Mouse (Mus musculus) myocyte (in vitro differentiated cells): ENCODE results near the gene Dhrs7b. TPM values are rescaled to one million over a fixed set of nuclear protein-coding genes. Genes with fewer than 3 reads are reported as not detected.
"Not testable (repeated sequence)": the region's sequence is repeated elsewhere in the genome, so short reads cannot be mapped to it uniquely, and the experiment has no call there.

Source experiments
- H3K27me3 ChIP-seq: one replicate; pipeline ENCODE4 v1.6.1; 2011; ENCODE audit not compliant: control insufficient read depth, insufficient read depth, insufficient read length
- H3K36me3 ChIP-seq: one replicate; pipeline ENCODE4 v1.6.1; 2011; ENCODE audit not compliant: control insufficient read depth, insufficient read depth
- H3K4me2 ChIP-seq: one replicate; pipeline ENCODE4 v1.6.1; 2011; ENCODE audit warnings: low read depth, control low read depth
- H3K4me3 ChIP-seq: one replicate; pipeline ENCODE4 v1.5.1; 2011; ENCODE audit warnings: mild to moderate bottlenecking, control low read depth, moderate library complexity
- H3K79me2 ChIP-seq: one replicate; pipeline ENCODE4 v1.6.1; 2011; ENCODE audit not compliant: control insufficient read depth, insufficient read depth
- H3ac ChIP-seq: one replicate; pipeline ENCODE4 v1.6.1; 2011; ENCODE audit not compliant: control insufficient read depth, insufficient read length
- CEBPB ChIP-seq: IDR thresholded peaks from 2 replicates; pipeline ENCODE4 v1.6.1; 2011; ENCODE audit warnings: mild to moderate bottlenecking, moderate library complexity; ENCODE audit not compliant: poor library complexity, insufficient read depth, severe bottlenecking
- E2F4 ChIP-seq: IDR thresholded peaks from one replicate; pipeline ENCODE4 v1.6.1; 2011; ENCODE audit warnings: mild to moderate bottlenecking, control low read depth, moderate library complexity; ENCODE audit not compliant: insufficient read depth
- MAX ChIP-seq: IDR thresholded peaks from one replicate; pipeline ENCODE4 v1.6.1; 2011; ENCODE audit warnings: low read depth, mild to moderate bottlenecking, control low read depth
- MYOD1 ChIP-seq, 3 experiments: IDR thresholded peaks; one replicate each; pipeline ENCODE4 v1.6.1; 2011; ENCODE audit warnings: control low read depth in 2 of 3, low read depth in 2 of 3, mild to moderate bottlenecking in 2 of 3, moderate library complexity in 1 of 3; ENCODE audit not compliant: insufficient read length in 2 of 3, control insufficient read depth in 1 of 3
- MYOG ChIP-seq, 3 experiments: IDR thresholded peaks; one replicate each; pipeline ENCODE4 v1.6.1; 2011; ENCODE audit warnings: control low read depth in 2 of 3, low read depth in 2 of 3, mild to moderate bottlenecking in 2 of 3; ENCODE audit not compliant: insufficient read length in 2 of 3, control insufficient read depth in 1 of 3, insufficient read depth in 1 of 3
- POLR2A ChIP-seq: IDR thresholded peaks from one replicate; pipeline ENCODE4 v1.6.1; 2011; ENCODE audit warnings: low read depth, mild to moderate bottlenecking, control low read depth, moderate library complexity; ENCODE audit not compliant: insufficient read length
- POLR2AphosphoS2 ChIP-seq: IDR thresholded peaks from one replicate; pipeline ENCODE4 v1.6.1; 2011; ENCODE audit warnings: low read depth, control low read depth; ENCODE audit not compliant: insufficient read length
- REST ChIP-seq: IDR thresholded peaks from one replicate; pipeline ENCODE4 v1.6.1; 2011; ENCODE audit warnings: mild to moderate bottlenecking, control low read depth, moderate library complexity; ENCODE audit not compliant: insufficient read depth, insufficient read length
- SRF ChIP-seq: IDR thresholded peaks from one replicate; pipeline ENCODE4 v1.6.1; 2011; ENCODE audit warnings: low read depth; ENCODE audit not compliant: control insufficient read depth, insufficient read length
- TCF12 ChIP-seq: IDR thresholded peaks from one replicate; pipeline ENCODE4 v1.6.1; 2011; ENCODE audit warnings: mild to moderate bottlenecking, control low read depth; ENCODE audit not compliant: poor library complexity, insufficient read depth, severe bottlenecking
- TCF3 ChIP-seq: IDR thresholded peaks from one replicate; pipeline ENCODE4 v1.6.1; 2011; ENCODE audit warnings: low read depth, control low read depth; ENCODE audit not compliant: insufficient read length
- USF1 ChIP-seq: IDR thresholded peaks from one replicate; pipeline ENCODE4 v1.6.1; 2011; ENCODE audit warnings: low read depth, mild to moderate bottlenecking, control low read depth, moderate library complexity
- polyA plus RNA-seq: library from polyadenylated mRNA; unstranded; fragments of >200 nt; fragmentation: generic; extraction: Trizol; gene quantifications from one replicate; pipeline ENCODE4 v1.2.1, GENCODE M21; 2012; ENCODE audit warnings: missing spikeins

Dhrs7b gene
- polyA plus RNA-seq, 1 experiment: 51.2 TPM

- Histone ChIP-seq H3K4me3 (no peak overlapping the region), H3ac (no peak overlapping the region), H3K4me2 (no peak overlapping the region), H3K27me3 (no peaks in the 10 kb centered on the region), H3K79me2 (peaks cover 81% of the 10 kb centered on the region), H3K36me3 (peaks cover 15% of the 10 kb centered on the region)
- TF ChIP-seq SRF (no peak), TCF12 (no peak), MYOG (IDR thresholded peaks at IDR 0.05; ENCODE audit: control insufficient read depth in 1 of 3, insufficient read depth in 1 of 3, insufficient read length in 2 of 3, low read depth in 2 of 3) (no peak), REST (no peak), CEBPB (no peak), TCF3 (no peak), POLR2AphosphoS2 (no peak), POLR2A (no peak), MYOD1 (IDR thresholded peaks at IDR 0.05; ENCODE audit: control insufficient read depth in 1 of 3, insufficient read length in 2 of 3, low read depth in 2 of 3) (no peak), USF1 (no peak), E2F4 (no peak), MAX (no peak)
These were observed 35.6 kb downstream of the Dhrs7b start for GRCm38 (mm10) chr11:60866021-60866420.

GRCm38 (mm10) chr11:60867456-60867855, 37.0 kb downstream of the Dhrs7b start:
- H3K79me2 ChIP-seq: peaks cover 96% of the 10 kb centered on the region
- H3K4me3 ChIP-seq: no peak overlapping the region
- peaks cover 6% of the 10 kb centered on the region for H3K36me3 ChIP-seq
- TF ChIP-seq MYOD1 (IDR thresholded peaks at IDR 0.05; ENCODE audit: control insufficient read depth in 1 of 3, insufficient read length in 2 of 3, low read depth in 2 of 3): no peak
- TF ChIP-seq MAX: no peak
- no peak overlapping the region for H3K4me2 ChIP-seq
- H3ac ChIP-seq: no peak overlapping the region
- H3K27me3 ChIP-seq: no peaks in the 10 kb centered on the region

GRCm38 (mm10) chr11:60867904-60868303, 37.5 kb downstream of the Dhrs7b start:
- H3ac ChIP-seq: no peak overlapping the region
- H3K27me3 ChIP-seq: no peaks in the 10 kb centered on the region
- TF ChIP-seq POLR2AphosphoS2 (no peak), CEBPB (no peak), POLR2A (no peak), SRF (no peak), MYOD1 (IDR thresholded peaks at IDR 0.05; ENCODE audit: control insufficient read depth in 1 of 3, insufficient read length in 2 of 3, low read depth in 2 of 3) (no peak), MYOG (IDR thresholded peaks at IDR 0.05; ENCODE audit: control insufficient read depth in 1 of 3, insufficient read depth in 1 of 3, insufficient read length in 2 of 3, low read depth in 2 of 3) (no peak), TCF12 (no peak), USF1 (no peak), TCF3 (no peak), E2F4 (no peak), REST (no peak), MAX (no peak)
- H3K4me2 ChIP-seq: no peak overlapping the region
- H3K36me3 ChIP-seq: peaks cover 6% of the 10 kb centered on the region
- H3K4me3 ChIP-seq: no peak overlapping the region
- H3K79me2 ChIP-seq: peaks cover 97% of the 10 kb centered on the region

- not testable (repeated sequence) for H3K4me2 ChIP-seq, H3K27me3 ChIP-seq, H3K4me3 ChIP-seq, H3K36me3 ChIP-seq, H3ac ChIP-seq
- H3K79me2 ChIP-seq: peaks cover 100% of the 10 kb centered on the region
These were observed 39.0 kb downstream of the Dhrs7b start for GRCm38 (mm10) chr11:60869471-60869870.

- Histone ChIP-seq H3K4me3 (no peak overlapping the region), H3K79me2 (peaks cover 100% of the 10 kb centered on the region), H3ac (no peak overlapping the region), H3K27me3 (no peaks in the 10 kb centered on the region), H3K4me2 (no peak overlapping the region), H3K36me3 (no peaks in the 10 kb centered on the region)
- TF ChIP-seq POLR2AphosphoS2 (no peak), TCF3 (no peak), CEBPB (no peak), MYOD1 (IDR thresholded peaks at IDR 0.05; ENCODE audit: control insufficient read depth in 1 of 3, insufficient read length in 2 of 3, low read depth in 2 of 3) (no peak), E2F4 (no peak), REST (no peak), USF1 (no peak), SRF (no peak), MAX (no peak), TCF12 (no peak), POLR2A (no peak), MYOG (IDR thresholded peaks at IDR 0.05; ENCODE audit: control insufficient read depth in 1 of 3, insufficient read depth in 1 of 3, insufficient read length in 2 of 3, low read depth in 2 of 3) (no peak)
These were observed 41.0 kb downstream of the Dhrs7b start for GRCm38 (mm10) chr11:60871409-60871808.
